Mouse (Mus musculus): ENCODE results near the gene Rpgrip1l. TPM values are rescaled to one million over a fixed set of nuclear protein-coding genes. Genes with fewer than 3 reads are reported as not detected.

The Rpgrip1l gene
- polyA plus RNA-seq, 1 experiment, result not detected

- no peak for TF ChIP-seq POLR2A (IDR thresholded peaks at IDR 0.05; ENCODE audit: insufficient read depth, low read depth, low read length)
- no peak for TF ChIP-seq CTCF (IDR thresholded peaks at IDR 0.05; ENCODE audit: insufficient read depth, low read depth, low read length)
- 85% methylated on average over 8 of the region's 8 CpGs for WGBS
- Histone ChIP-seq H3K4me3 (ENCODE audit: insufficient read depth, low read depth, low read length) (no peak overlapping the region), H3K4me1 (ENCODE audit: control insufficient read depth, insufficient read depth, low read length) (no peaks in the 10 kb centered on the region; the same call in 1 of the 2 replicates), H3K27ac (ENCODE audit: insufficient read depth, low read depth, low read length) (no peak overlapping the region)
Measured at GRCm38 (mm10) chr8:91286237-91286636, 26.8 kb downstream of the Rpgrip1l start.

DNA sequence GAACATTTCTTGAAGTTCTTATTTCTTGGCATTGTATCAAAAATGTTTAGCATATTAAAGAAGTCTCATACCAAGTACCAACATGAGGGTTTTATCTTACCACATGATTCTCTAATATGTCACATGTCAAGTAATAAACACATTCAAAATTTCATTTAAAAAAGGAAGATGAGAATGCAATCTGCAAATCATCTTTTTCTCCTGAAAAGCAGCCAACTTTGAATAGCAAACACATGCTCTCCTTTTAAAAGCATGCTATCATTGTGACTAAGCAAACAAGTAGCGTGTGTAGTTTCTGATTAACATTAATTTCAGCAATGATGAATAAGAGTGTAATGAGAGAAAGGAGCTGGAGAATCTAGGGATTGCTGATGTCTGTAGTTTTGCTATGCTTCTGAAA is 29.2 kb downstream of the Rpgrip1l start:
- no peak overlapping the region for H3K27ac ChIP-seq (ENCODE audit: insufficient read depth, low read depth, low read length)
- WGBS, result 86% methylated on average over 1 of the region's 1 CpGs
- no peaks in the 10 kb centered on the region; the same call in 1 of the 2 replicates for H3K4me1 ChIP-seq (ENCODE audit: control insufficient read depth, insufficient read depth, low read length)
- TF ChIP-seq POLR2A (IDR thresholded peaks at IDR 0.05; ENCODE audit: insufficient read depth, low read depth, low read length) (no peak), CTCF (IDR thresholded peaks at IDR 0.05; ENCODE audit: insufficient read depth, low read depth, low read length) (no peak)
- no peak overlapping the region for H3K4me3 ChIP-seq (ENCODE audit: insufficient read depth, low read depth, low read length)

DNA sequence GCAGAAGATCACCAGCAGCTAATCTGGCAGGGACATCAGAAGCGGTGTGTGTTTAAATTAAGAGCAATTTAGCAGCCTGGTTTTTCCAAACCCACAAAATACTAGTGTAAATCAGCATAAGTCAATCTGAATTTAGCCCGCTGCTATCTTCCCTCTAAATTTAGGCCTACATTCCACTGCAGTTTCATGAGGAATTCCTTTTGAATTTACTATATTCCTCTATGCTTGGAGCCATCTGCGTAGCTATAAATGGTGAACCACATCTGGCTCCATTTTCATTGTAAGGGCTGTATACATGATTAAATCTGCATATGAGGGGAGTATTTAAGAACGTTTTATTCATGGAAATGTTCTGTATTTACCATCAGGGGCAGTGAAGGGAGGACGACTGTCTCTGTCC is 30.4 kb downstream of the Rpgrip1l start:
- 56% methylated on average over 5 of the region's 5 CpGs for WGBS
- H3K27ac ChIP-seq (ENCODE audit: insufficient read depth, low read depth, low read length), result no peak overlapping the region

DNA sequence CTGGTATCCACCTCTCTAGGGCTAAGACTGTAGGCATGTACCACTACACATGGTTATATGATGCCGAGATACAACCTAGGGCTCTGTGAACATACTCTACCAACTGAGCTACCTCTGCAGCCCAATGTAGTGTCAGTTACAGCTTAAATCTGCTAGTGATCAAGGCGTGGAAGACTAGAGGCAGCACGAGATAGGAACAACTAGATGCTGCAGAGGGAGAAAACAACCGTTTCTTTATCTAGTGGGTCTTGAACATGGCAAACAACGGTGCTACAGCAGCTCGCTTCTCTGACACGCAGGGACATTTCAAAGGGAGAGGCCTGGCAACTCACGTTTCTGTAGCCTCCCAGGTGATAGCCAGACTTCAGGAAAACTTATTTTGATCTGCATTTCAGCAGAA is 31.5 kb downstream of the Rpgrip1l start:
- TF ChIP-seq CTCF (IDR thresholded peaks at IDR 0.05; ENCODE audit: insufficient read depth, low read depth, low read length), result no peak
- TF ChIP-seq POLR2A (IDR thresholded peaks at IDR 0.05; ENCODE audit: insufficient read depth, low read depth, low read length), result no peak
- whole genome bisulfite sequencing, result 95% methylated on average over 8 of the region's 8 CpGs
- Histone ChIP-seq H3K4me3 (ENCODE audit: insufficient read depth, low read depth, low read length) (no peak overlapping the region), H3K4me1 (ENCODE audit: control insufficient read depth, insufficient read depth, low read length) (no peaks in the 10 kb centered on the region; the same call in 1 of the 2 replicates), H3K27ac (ENCODE audit: insufficient read depth, low read depth, low read length) (no peak overlapping the region)

More for the DNA sequence above, 30.4 kb downstream of the Rpgrip1l start:
- TF ChIP-seq POLR2A (IDR thresholded peaks at IDR 0.05; ENCODE audit: insufficient read depth, low read depth, low read length) (no peak), CTCF (IDR thresholded peaks at IDR 0.05; ENCODE audit: insufficient read depth, low read depth, low read length) (no peak)
- Histone ChIP-seq H3K4me1 (ENCODE audit: control insufficient read depth, insufficient read depth, low read length) (no peaks in the 10 kb centered on the region; the same call in 1 of the 2 replicates), H3K4me3 (ENCODE audit: insufficient read depth, low read depth, low read length) (no peak overlapping the region)

- H3K4me1 ChIP-seq (ENCODE audit: control insufficient read depth, insufficient read depth, low read length), result no peaks in the 10 kb centered on the region; the same call in 1 of the 2 replicates
- no peak overlapping the region for H3K27ac ChIP-seq (ENCODE audit: insufficient read depth, low read depth, low read length)
- TF ChIP-seq POLR2A (IDR thresholded peaks at IDR 0.05; ENCODE audit: insufficient read depth, low read depth, low read length), result no peak
- TF ChIP-seq CTCF (IDR thresholded peaks at IDR 0.05; ENCODE audit: insufficient read depth, low read depth, low read length), result no peak
- no peak overlapping the region for H3K4me3 ChIP-seq (ENCODE audit: insufficient read depth, low read depth, low read length)
- WGBS, result 89% methylated on average over 11 of the region's 11 CpGs
Measured at GRCm38 (mm10) chr8:91280467-91281212, 32.4 kb downstream of the Rpgrip1l start.

- TF ChIP-seq POLR2A (IDR thresholded peaks at IDR 0.05; ENCODE audit: insufficient read depth, low read depth, low read length) (no peak), CTCF (IDR thresholded peaks at IDR 0.05; ENCODE audit: insufficient read depth, low read depth, low read length) (no peak)
- Histone ChIP-seq H3K4me3 (ENCODE audit: insufficient read depth, low read depth, low read length) (no peak overlapping the region), H3K4me1 (ENCODE audit: control insufficient read depth, insufficient read depth, low read length) (peaks cover 2% of the 10 kb centered on the region), H3K27ac (ENCODE audit: insufficient read depth, low read depth, low read length) (no peak overlapping the region)
- 55% methylated on average over 5 of the region's 5 CpGs for WGBS
Measured at GRCm38 (mm10) chr8:91278060-91278459, 35.0 kb downstream of the Rpgrip1l start.

DNA sequence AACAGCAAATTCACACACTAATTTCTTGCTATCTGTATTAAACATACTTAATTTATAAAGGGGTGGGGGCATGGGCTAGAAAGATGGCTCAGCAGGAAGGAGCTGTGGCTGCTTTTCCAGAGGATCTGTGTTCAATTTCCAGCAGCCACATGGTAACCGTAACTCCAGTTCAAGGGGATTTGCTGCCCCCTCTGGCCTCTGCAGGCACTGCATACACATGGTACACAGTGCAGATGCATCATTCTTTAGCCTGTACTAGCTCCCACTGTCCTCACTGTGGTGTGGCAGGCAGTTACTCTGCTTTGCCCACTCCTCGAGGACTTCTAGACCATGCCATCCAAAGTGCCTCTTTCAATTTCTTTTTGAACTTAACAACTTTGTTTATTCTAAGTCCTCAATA is 36.7 kb downstream of the Rpgrip1l start:
- no peak for TF ChIP-seq POLR2A (IDR thresholded peaks at IDR 0.05; ENCODE audit: insufficient read depth, low read depth, low read length)
- TF ChIP-seq CTCF (IDR thresholded peaks at IDR 0.05; ENCODE audit: insufficient read depth, low read depth, low read length), result no peak
- WGBS, result 94% methylated on average over 2 of the region's 2 CpGs
- Histone ChIP-seq H3K4me3 (ENCODE audit: insufficient read depth, low read depth, low read length) (no peak overlapping the region), H3K4me1 (ENCODE audit: control insufficient read depth, insufficient read depth, low read length) (peaks cover 2% of the 10 kb centered on the region; the same call in 1 of the 2 replicates), H3K27ac (ENCODE audit: insufficient read depth, low read depth, low read length) (no peak overlapping the region)

DNA sequence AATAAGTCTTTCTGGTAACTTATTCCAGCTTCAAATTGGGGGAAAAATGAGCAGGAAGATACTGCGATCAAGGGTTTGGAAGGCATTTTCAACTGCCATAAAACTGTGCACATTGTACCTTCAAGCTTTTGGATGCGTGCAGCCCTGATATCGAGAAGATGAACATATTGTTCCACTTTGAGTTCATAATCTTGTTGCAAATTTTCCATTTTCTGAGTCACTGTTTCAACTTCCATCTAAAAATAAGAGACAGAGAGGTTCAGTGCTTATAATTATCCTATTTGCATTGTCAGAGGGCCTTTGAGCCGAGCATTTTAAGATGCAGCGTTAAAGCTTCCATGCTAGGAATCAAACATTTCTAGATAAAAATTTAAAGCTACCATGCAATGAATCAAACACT is 39.6 kb downstream of the Rpgrip1l start:
- 59% methylated on average over 5 of the region's 5 CpGs for WGBS
- no peak overlapping the region for H3K4me3 ChIP-seq (ENCODE audit: insufficient read depth, low read depth, low read length)
- H3K4me1 ChIP-seq (ENCODE audit: control insufficient read depth, insufficient read depth, low read length), result peaks cover 2% of the 10 kb centered on the region; the same call in 1 of the 2 replicates
- H3K27ac ChIP-seq (ENCODE audit: insufficient read depth, low read depth, low read length), result no peak overlapping the region
- TF ChIP-seq POLR2A (IDR thresholded peaks at IDR 0.05; ENCODE audit: insufficient read depth, low read depth, low read length) (no peak), CTCF (IDR thresholded peaks at IDR 0.05; ENCODE audit: insufficient read depth, low read depth, low read length) (no peak)

GRCm38 (mm10) chr8:91269374-91269958 is 43.6 kb downstream of the Rpgrip1l start:
- H3K4me1 ChIP-seq (ENCODE audit: control insufficient read depth, insufficient read depth, low read length), result peaks cover 2% of the 10 kb centered on the region; the same call in 1 of the 2 replicates
- H3K27ac ChIP-seq (ENCODE audit: insufficient read depth, low read depth, low read length), result no peak overlapping the region
- 91% methylated on average over 2 of the region's 2 CpGs for WGBS
- TF ChIP-seq POLR2A (IDR thresholded peaks at IDR 0.05; ENCODE audit: insufficient read depth, low read depth, low read length) (no peak), CTCF (IDR thresholded peaks at IDR 0.05; ENCODE audit: insufficient read depth, low read depth, low read length) (no peak)
- no peak overlapping the region for H3K4me3 ChIP-seq (ENCODE audit: insufficient read depth, low read depth, low read length)
